ENCODE assay signal across 24 mouse cellular contexts in genomic region chr2:168608125-168608564, GRCm38 (mm10). TPM values are rescaled to one million over a fixed set of nuclear protein-coding genes. Genes with fewer than 3 reads are reported as not detected.
DNase-seq lines count a peak whose midpoint lies in the region; ATAC-seq and TF ChIP-seq lines count a peak whose summit lies in the region.
"Had no signal": no experiment of that assay in that cellular context is flagged by ENCODE, and none has a peak within 500 bp of the region (broad histone marks: within the 10 kb centered on the region; RNA-seq: fewer than 3 reads in every experiment).

No protein-coding gene starts in this region.

- H3K27ac ChIP-seq in gastrocnemius, adult 2 months, result peak overlapping the region; percentile 43; the same call in 1 of the 2 replicates
- peak overlapping the region; percentile 37; the same call in 1 of the 2 replicates for H3K27ac ChIP-seq in heart, embryonic 11.5 days (ENCODE audit: low read depth, low read length)
- H3K27ac ChIP-seq: forebrain, embryonic 15.5 days; limb, embryonic 13.5 days; liver, embryonic 14.5 days; lung, embryonic 15.5 days; midbrain, embryonic 12.5 days; neural tube, embryonic 12.5 days had no signal

- WGBS in heart, embryonic 11.5 days (ENCODE audit: insufficient replicate concordance), result 42% methylated on average over 9 of the region's 9 CpGs

- peak; percentile 33 for DNase-seq in gastrocnemius, adult 2 months
- DNase-seq in gastrocnemius, postnatal 36 days, result no peak
- peak; percentile 42 for DNase-seq in brain, adult 2 months (ENCODE audit: low read depth, low spot score)
- peak; percentile 54 to 56 for DNase-seq in heart, postnatal 10 days
- no peak for DNase-seq in layer of hippocampus, postnatal 36 days
- DNase-seq in adrenal gland, postnatal 25 days, result no peak
- no peak for DNase-seq in layer of hippocampus, postnatal 14 days (ENCODE audit: low spot score in 2 of 2)
- DNase-seq: adrenal gland, postnatal 10 days; cerebellum, adult 18-20 months; cerebellum, postnatal 25 days; gastrocnemius, postnatal 14 days; kidney, adult 11 months; kidney, postnatal 14 days; right cerebral cortex, postnatal 4 days; thymus, adult 2 months had no signal

- H3K9me3 ChIP-seq in heart, embryonic 11.5 days (replicated peaks; ENCODE audit: control insufficient read depth, low read length), result no peaks in the 10 kb centered on the region
- H3K9me3 ChIP-seq: forebrain, embryonic 15.5 days; limb, embryonic 13.5 days; lung, embryonic 15.5 days; midbrain, embryonic 12.5 days; neural tube, embryonic 12.5 days had no signal

- H3K4me1 ChIP-seq in heart, embryonic 11.5 days (ENCODE audit: control insufficient read depth, insufficient read depth, low read length), result peaks cover 34% of the 10 kb centered on the region

- intact Hi-C loops in gastrocnemius, adult 2 months (cut with DNase I), result no loop called here
- intact Hi-C loops in gastrocnemius, postnatal 36 days (cut with DNase I), result no loop called here
- intact Hi-C loops in heart, postnatal 10 days (cut with DNase I), result no loop called here

- TF ChIP-seq CTCF in gastrocnemius, adult 2 months (IDR thresholded peaks at IDR 0.05), result no peak

- H3K27me3 ChIP-seq in heart, embryonic 11.5 days (ENCODE audit: control insufficient read depth, insufficient read depth, low read length), result peaks cover 7% of the 10 kb centered on the region

- H3K36me3 ChIP-seq in heart, embryonic 11.5 days (ENCODE audit: control insufficient read depth, insufficient read depth, low read length), result no peaks in the 10 kb centered on the region
- H3K36me3 ChIP-seq: forebrain, embryonic 15.5 days; G1E; limb, embryonic 13.5 days; lung, embryonic 15.5 days; midbrain, embryonic 12.5 days; neural tube, embryonic 12.5 days had no signal

- 0 out of 2 replicates have a peak overlapping the region, but pooled peaks have one; percentile 1 for H3K4me2 ChIP-seq in heart, embryonic 11.5 days
- H3K4me2 ChIP-seq: forebrain, embryonic 15.5 days; limb, embryonic 13.5 days; lung, embryonic 15.5 days; midbrain, embryonic 12.5 days; neural tube, embryonic 12.5 days had no signal

- H3K4me3 ChIP-seq in gastrocnemius, adult 2 months, result no peak overlapping the region
- H3K4me3 ChIP-seq in heart, embryonic 11.5 days (ENCODE audit: low read depth, low read length), result no peak overlapping the region
- H3K4me3 ChIP-seq: forebrain, embryonic 15.5 days; limb, embryonic 13.5 days; lung, embryonic 15.5 days; midbrain, embryonic 12.5 days; neural tube, embryonic 12.5 days had no signal

- ATAC-seq in heart, embryonic 11.5 days (replicated peaks; ENCODE audit: insufficient number of reproducible peaks, low FRiP score, low TSS enrichment), result no peak
- ATAC-seq: activated CD4-positive, CD25-positive, alpha-beta regulatory T cell, adult 4 months; forebrain, embryonic 15.5 days had no signal

- no peak overlapping the region for H3K9ac ChIP-seq in heart, embryonic 11.5 days (ENCODE audit: low read depth, low read length)
- H3K9ac ChIP-seq: forebrain, embryonic 15.5 days; limb, embryonic 13.5 days; liver, embryonic 14.5 days; lung, embryonic 15.5 days; midbrain, embryonic 12.5 days; neural tube, embryonic 12.5 days had no signal

RNA-seq across cellular contexts. Expression of gene Nfatc2, which starts 6.7 kb away (rescaled TPM):
- total RNA-seq in gastrocnemius, adult 2 months (2021), result 1 to 10 TPM; 7.1 to 9.1 TPM
- 10 to 100 TPM in 1 of 2 experiments, 1 to 10 TPM in 1; 5.3 to 10.4 TPM for total RNA-seq in gastrocnemius, postnatal 36 days (2021)
- polyA plus RNA-seq in heart, embryonic 11.5 days (2014; fragmentation: Nextera tagmentation; extraction: Ambion mirVana), result 4.2 and 4.6 TPM in 2 replicates
- 10 to 100 TPM; 16.3 to 21.3 TPM for total RNA-seq in heart, postnatal 10 days (2021)
- 10 to 100 TPM; 19.9 to 20.1 TPM for total RNA-seq in layer of hippocampus, postnatal 36 days (2021)
- total RNA-seq in adrenal gland, postnatal 25 days (2021), result 4.1 and 4.6 TPM in 2 replicates
- total RNA-seq in layer of hippocampus, postnatal 14 days (2021), result 10 to 100 TPM; 20.0 to 21.8 TPM
- polyA plus RNA-seq: G1E had no signal

Comparison
In these comparisons a context has a peak if more than half of its experiments do, and no peak if none do; other contexts are left out.
1. DNase-seq: peak in gastrocnemius, adult 2 months (single experiment), brain, adult 2 months (single experiment) and heart, postnatal 10 days (2 of 2); none in gastrocnemius, postnatal 36 days (0 of 2), layer of hippocampus, postnatal 36 days (0 of 2), adrenal gland, postnatal 25 days (single experiment) and layer of hippocampus, postnatal 14 days (0 of 2).